Mouse (Mus musculus) small intestine, adult 2 months (tissue): ENCODE data around the gene Ankrd13b.

Experiments used
- CTCF ChIP-seq: fragments of 200-500 bp; IDR thresholded peaks from 2 replicates; pipeline ENCODE4 v1.5.1; 2012; ENCODE audit warnings: low read depth, mild to moderate bottlenecking, control low read depth, inconsistent platforms, low read length, moderate library complexity, mixed read lengths; ENCODE audit not compliant: insufficient replicate concordance, insufficient read length; ENCODE audit errors: extremely low read depth
- POLR2A ChIP-seq: fragments of 200-500 bp; IDR thresholded peaks from 2 replicates; pipeline ENCODE4 v1.6.1; 2012; ENCODE audit warnings: low read depth, mild to moderate bottlenecking, control low read depth, inconsistent platforms, low read length, moderate library complexity

GRCm38 (mm10) chr11:77507426-77507825 lies 17.9 kb upstream of the Ankrd13b start:
- TF ChIP-seq CTCF = no peak
- no peak for TF ChIP-seq POLR2A
